Comparison of ENCODE assay signal across 8 mouse cellular contexts in genomic region chr1:177702481-177703146, GRCm38 (mm10). TPM values are rescaled to one million over a fixed set of nuclear protein-coding genes. Genes with fewer than 3 reads are reported as not detected.
DNase-seq lines count a peak whose midpoint lies in the region; ATAC-seq and TF ChIP-seq lines count a peak whose summit lies in the region.

No protein-coding gene starts in this region.

- under 1% methylated on average over 15 of the region's 15 CpGs for WGBS in forebrain, embryonic 11.5 days
- under 1% methylated on average over 15 of the region's 15 CpGs for WGBS in heart, embryonic 16.5 days
- under 1% methylated on average over 15 of the region's 15 CpGs for WGBS in liver, embryonic 16.5 days (ENCODE audit: insufficient replicate concordance)
- under 1% methylated on average over 15 of the region's 15 CpGs for WGBS in neural tube, embryonic 12.5 days
- 4% methylated on average over 15 of the region's 15 CpGs for WGBS in stomach, postnatal 0 days

- H3K9ac ChIP-seq in CH12.LX (ENCODE audit: insufficient read depth, low read depth): peak overlapping the region; percentile 29; the same call in 1 of the 2 replicates
- peak overlapping the region; percentile 65 for H3K9ac ChIP-seq in forebrain, embryonic 11.5 days (ENCODE audit: low read length)
- peak overlapping the region; percentile 71 for H3K9ac ChIP-seq in heart, embryonic 16.5 days (ENCODE audit: low read length)
- peak overlapping the region; percentile 8; the same call in 1 of the 2 replicates for H3K9ac ChIP-seq in liver, embryonic 16.5 days (ENCODE audit: low read depth, low read length)
- peak overlapping the region; percentile 52; the same call in 1 of the 2 replicates for H3K9ac ChIP-seq in neural tube, embryonic 12.5 days
- peak overlapping the region; percentile 45; the same call in 1 of the 2 replicates for H3K9ac ChIP-seq in stomach, postnatal 0 days (ENCODE audit: low read length)

- no peaks in the 10 kb centered on the region for H3K36me3 ChIP-seq in CH12.LX (replicated peaks in 1 of 2; ENCODE audit: control insufficient read depth in 1 of 2, insufficient read depth in 1 of 2, low read length in 1 of 2)
- H3K36me3 ChIP-seq in forebrain, embryonic 11.5 days (ENCODE audit: control insufficient read depth, insufficient read depth, low read length): no peaks in the 10 kb centered on the region
- H3K36me3 ChIP-seq in heart, embryonic 16.5 days (ENCODE audit: control insufficient read depth, insufficient read depth): no peaks in the 10 kb centered on the region
- no peaks in the 10 kb centered on the region for H3K36me3 ChIP-seq in liver, embryonic 16.5 days (ENCODE audit: control insufficient read depth, insufficient read depth)
- H3K36me3 ChIP-seq in neural tube, embryonic 12.5 days: no peaks in the 10 kb centered on the region
- H3K36me3 ChIP-seq in stomach, postnatal 0 days (ENCODE audit: control insufficient read depth, insufficient read depth, low read length): no peaks in the 10 kb centered on the region

- ATAC-seq in forebrain, embryonic 11.5 days (replicated peaks; ENCODE audit: low FRiP score): peak; percentile 77
- ATAC-seq in heart, embryonic 16.5 days (replicated peaks; ENCODE audit: extremely low read depth, insufficient read depth, low FRiP score): peak; percentile 81
- ATAC-seq in liver, embryonic 16.5 days (ENCODE audit: low read depth): peak; percentile 62; the same call in 1 of the 2 replicates
- peak; percentile 85 for ATAC-seq in neural tube, embryonic 12.5 days (ENCODE audit: low FRiP score, low read depth)
- ATAC-seq in stomach, postnatal 0 days (ENCODE audit: low FRiP score, low TSS enrichment): peak; percentile 61

- H3K27ac ChIP-seq in CH12.LX (ENCODE audit: insufficient read depth, low read depth): no peak overlapping the region
- H3K27ac ChIP-seq in forebrain, embryonic 11.5 days (ENCODE audit: low read depth, low read length): no peak overlapping the region
- H3K27ac ChIP-seq in heart, embryonic 16.5 days (ENCODE audit: low read length): no peak overlapping the region
- H3K27ac ChIP-seq in liver, embryonic 16.5 days (ENCODE audit: low read length): no peak overlapping the region
- no peak overlapping the region for H3K27ac ChIP-seq in neural tube, embryonic 12.5 days
- no peak overlapping the region for H3K27ac ChIP-seq in stomach, postnatal 0 days (replicated peaks)

- no peaks in the 10 kb centered on the region for H3K79me2 ChIP-seq in CH12.LX (replicated peaks; ENCODE audit: control insufficient read depth, extremely low read depth, insufficient read depth, poor library complexity, severe bottlenecking)

- peak; percentile 84 for DNase-seq in CH12.LX (ENCODE audit: extremely low read depth)
- peak; percentile 65 for DNase-seq in c-Kit-positive CD71-negative TER-119-negative erythroid progenitor cells, embryonic 14.5 days (ENCODE audit: low read depth)
- DNase-seq in forebrain, embryonic 11.5 days (ENCODE audit: low spot score): peak; percentile 89
- DNase-seq in kidney, postnatal 25 days: peak; percentile 67 to 75
- peak; percentile 76 for DNase-seq in stomach, postnatal 0 days (ENCODE audit: low spot score)

- TF ChIP-seq POLR2A in CH12.LX (IDR thresholded peaks at IDR 0.05; ENCODE audit: low read depth, low read length): no peak

- no peaks in the 10 kb centered on the region for H3K9me3 ChIP-seq in CH12.LX (replicated peaks; ENCODE audit: low read length)
- no peaks in the 10 kb centered on the region for H3K9me3 ChIP-seq in forebrain, embryonic 11.5 days (ENCODE audit: control insufficient read depth, low read length)
- no peaks in the 10 kb centered on the region for H3K9me3 ChIP-seq in heart, embryonic 16.5 days (replicated peaks; ENCODE audit: control insufficient read depth, low read length)
- no peaks in the 10 kb centered on the region for H3K9me3 ChIP-seq in liver, embryonic 16.5 days (replicated peaks; ENCODE audit: control insufficient read depth, low read length)
- H3K9me3 ChIP-seq in neural tube, embryonic 12.5 days: no peaks in the 10 kb centered on the region
- no peaks in the 10 kb centered on the region for H3K9me3 ChIP-seq in stomach, postnatal 0 days (ENCODE audit: control insufficient read depth, low read length)

- TF ChIP-seq EP300 in CH12.LX (IDR thresholded peaks at IDR 0.05; ENCODE audit: low read length): no peak
- no peak for TF ChIP-seq EP300 in stomach, postnatal 0 days (optimal IDR thresholded peaks at IDR 0.05)

- H3K27me3 ChIP-seq in CH12.LX (replicated peaks): no peaks in the 10 kb centered on the region
- H3K27me3 ChIP-seq in forebrain, embryonic 11.5 days (ENCODE audit: control insufficient read depth, insufficient read depth, low read length): no peaks in the 10 kb centered on the region
- H3K27me3 ChIP-seq in heart, embryonic 16.5 days (ENCODE audit: control insufficient read depth, insufficient read depth, low read length): no peaks in the 10 kb centered on the region
- no peaks in the 10 kb centered on the region for H3K27me3 ChIP-seq in liver, embryonic 16.5 days (ENCODE audit: control insufficient read depth, insufficient read depth, low read depth, low read length)
- H3K27me3 ChIP-seq in neural tube, embryonic 12.5 days (replicated peaks): no peaks in the 10 kb centered on the region
- no peaks in the 10 kb centered on the region for H3K27me3 ChIP-seq in stomach, postnatal 0 days (ENCODE audit: control insufficient read depth, insufficient read depth, low read length)

- peak overlapping the region; percentile 68 for H3K4me2 ChIP-seq in CH12.LX (ENCODE audit: insufficient read depth, low read depth, poor library complexity, severe bottlenecking)
- H3K4me2 ChIP-seq in forebrain, embryonic 11.5 days (ENCODE audit: low read depth, low read length, severe bottlenecking): peak overlapping the region; percentile 83
- H3K4me2 ChIP-seq in heart, embryonic 16.5 days (ENCODE audit: low read depth, low read length): peak overlapping the region; percentile 97
- peak overlapping the region; percentile 74 for H3K4me2 ChIP-seq in liver, embryonic 16.5 days (ENCODE audit: low read depth, low read length)
- H3K4me2 ChIP-seq in neural tube, embryonic 12.5 days (replicated peaks): peak overlapping the region; percentile 82
- peak overlapping the region; percentile 84 for H3K4me2 ChIP-seq in stomach, postnatal 0 days (replicated peaks; ENCODE audit: low read depth)

- TF ChIP-seq RAD21 in CH12.LX (IDR thresholded peaks at IDR 0.05; ENCODE audit: low read depth, low read length): peak; percentile 88

- dilution Hi-C loops in CH12.LX (cut with MboI; ENCODE audit: extremely low pct_ligation_motif_present, extremely low pct_unique_long_range_greater_than_20kb, low sequenced_read_pairs): no loop called here

- in situ Hi-C loops in CH12.LX (cut with MboI; ENCODE audit: low pct_ligation_motif_present, low pct_unique_long_range_greater_than_20kb, low sequenced_read_pairs): no loop called here

- peak; percentile 33 to 89; a peak in 3 of 4 replicates for TF ChIP-seq CTCF in CH12.LX (conservative IDR thresholded peaks at IDR 0.05 in 1 of 2, IDR thresholded peaks at IDR 0.05 in 1 of 2; ENCODE audit: low read depth in 2 of 2, low read length in 2 of 2)
- TF ChIP-seq CTCF in stomach, postnatal 0 days (IDR thresholded peaks at IDR 0.05; ENCODE audit: low read depth): peak; percentile 85

- H3K4me1 ChIP-seq in CH12.LX (ENCODE audit: control insufficient read depth in 1 of 2, insufficient read depth in 2 of 2): peaks cover 0 to 38% of the 10 kb centered on the region in 2 experiments; a peak in 2 of 4 replicates
- H3K4me1 ChIP-seq in forebrain, embryonic 11.5 days (replicated peaks; ENCODE audit: control insufficient read depth, insufficient read depth, low read length): peaks cover 2% of the 10 kb centered on the region; the same call in 1 of the 2 replicates
- H3K4me1 ChIP-seq in heart, embryonic 16.5 days (ENCODE audit: control insufficient read depth, insufficient read depth, low read length): no peaks in the 10 kb centered on the region
- no peaks in the 10 kb centered on the region for H3K4me1 ChIP-seq in liver, embryonic 16.5 days (ENCODE audit: control insufficient read depth, low read depth, low read length)
- no peaks in the 10 kb centered on the region; the same call in none of the 2 replicates for H3K4me1 ChIP-seq in neural tube, embryonic 12.5 days
- no peaks in the 10 kb centered on the region; the same call in 1 of the 2 replicates for H3K4me1 ChIP-seq in stomach, postnatal 0 days (replicated peaks; ENCODE audit: control insufficient read depth, insufficient read depth)

- peak overlapping the region; percentile 42 to 48 (median 44) for H3K4me3 ChIP-seq in CH12.LX (replicated peaks in 1 of 3; ENCODE audit: low read depth in 2 of 3, low read length in 2 of 3, poor library complexity in 1 of 3)
- H3K4me3 ChIP-seq in forebrain, embryonic 11.5 days (ENCODE audit: low read depth, low read length): peak overlapping the region; percentile 37
- peak overlapping the region; percentile 64 for H3K4me3 ChIP-seq in heart, embryonic 16.5 days (ENCODE audit: low read length)
- H3K4me3 ChIP-seq in liver, embryonic 16.5 days (ENCODE audit: low read depth, low read length): peak overlapping the region; percentile 57
- peak overlapping the region; percentile 39 for H3K4me3 ChIP-seq in neural tube, embryonic 12.5 days
- H3K4me3 ChIP-seq in stomach, postnatal 0 days (ENCODE audit: low read depth, low read length): peak overlapping the region; percentile 44

TF ChIP-seq in CH12.LX, 34 proteins besides CTCF, POLR2A, EP300 and RAD21:
- TF ChIP-seq SMC3 (IDR thresholded peaks at IDR 0.05; ENCODE audit: low read depth, low read length) (peak; percentile 55), USF1 (IDR thresholded peaks at IDR 0.05; ENCODE audit: low read depth, low read length) (no peak), RCOR1 (conservative IDR thresholded peaks at IDR 0.05; ENCODE audit: low read depth, low read length) (peak; percentile 46; the same call in 1 of the 2 replicates), IRF4 (IDR thresholded peaks at IDR 0.05; ENCODE audit: low read depth, low read length) (peak; percentile 60; the same call in 1 of the 2 replicates), MAX (IDR thresholded peaks at IDR 0.05; ENCODE audit: low read length) (peak; percentile 30; the same call in 1 of the 2 replicates)

RNA-seq across cellular contexts. Expression of gene 1700016C15Rik, which starts 27.0 kb away (rescaled TPM):
- total RNA-seq in CH12.LX (2012; rRNA removed) (not detected in 2 replicates), CH12.LX (2014; rRNA removed) (not detected in 2 replicates)
- polyA plus RNA-seq in CH12.LX (2012; ENCODE audit: insufficient read length, low read depth): not detected in 2 replicates
- not detected in 2 replicates for polyA plus RNA-seq in forebrain, embryonic 11.5 days (2014; fragmentation: Nextera tagmentation; extraction: Ambion mirVana)
- not detected in 2 replicates for polyA plus RNA-seq in heart, embryonic 16.5 days (2015; fragmentation: Nextera tagmentation; extraction: Ambion mirVana)
- not detected in 2 replicates for polyA plus RNA-seq in liver, embryonic 16.5 days (2015; fragmentation: Nextera tagmentation; extraction: Ambion mirVana)
- 0.27 TPM in 1 of 2 replicates, not detected in the other for polyA plus RNA-seq in neural tube, embryonic 12.5 days (2016; fragmentation: Nextera tagmentation; extraction: Ambion mirVana)
- 0.17 TPM in 1 of 2 replicates, not detected in the other for polyA plus RNA-seq in stomach, postnatal 0 days (2015; fragmentation: Nextera tagmentation; extraction: Ambion mirVana)

Comparison
In these comparisons a context has a peak if more than half of its experiments do, and no peak if none do; other contexts are left out.
1. H3K9ac ChIP-seq: peak in every context shown above with its lines; median percentile 71 in heart, embryonic 16.5 days; 65 in forebrain, embryonic 11.5 days; 52 in neural tube, embryonic 12.5 days; 45 in stomach, postnatal 0 days; 29 in CH12.LX; 8 in liver, embryonic 16.5 days.